Mouse (Mus musculus) small intestine, adult 2 months (tissue): Measurements from ENCODE around the gene Chsy1.

Experiments
- CTCF ChIP-seq: fragments of 200-500 bp; IDR thresholded peaks from 2 replicates; pipeline ENCODE4 v1.5.1; 2012; ENCODE audit warnings: low read depth, mild to moderate bottlenecking, control low read depth, inconsistent platforms, low read length, moderate library complexity, mixed read lengths; ENCODE audit not compliant: insufficient replicate concordance, insufficient read length; ENCODE audit errors: extremely low read depth
- POLR2A ChIP-seq: fragments of 200-500 bp; IDR thresholded peaks from 2 replicates; pipeline ENCODE4 v1.6.1; 2012; ENCODE audit warnings: low read depth, mild to moderate bottlenecking, control low read depth, inconsistent platforms, low read length, moderate library complexity

DNA sequence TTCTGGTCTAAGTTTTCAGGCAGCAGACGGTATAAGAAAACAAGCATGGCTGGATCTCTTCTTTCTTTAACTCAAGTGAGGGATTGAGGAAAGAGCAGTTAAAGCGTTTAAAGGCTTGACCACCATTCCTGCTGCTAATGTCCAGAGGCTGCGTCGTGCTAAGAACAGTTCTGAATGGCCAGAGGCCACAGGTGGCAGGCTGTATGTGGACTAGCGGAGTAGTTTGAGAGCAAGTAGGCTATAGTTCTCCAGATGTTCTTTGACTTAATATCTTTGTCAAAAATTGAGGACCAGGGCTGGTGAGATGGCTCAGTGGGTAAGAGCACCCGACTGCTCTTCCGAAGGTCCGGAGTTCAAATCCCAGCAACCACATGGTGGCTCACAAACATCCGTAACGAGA, 1.9 kb downstream of the Chsy1 start:
- no peak for TF ChIP-seq CTCF
- no peak for TF ChIP-seq POLR2A
